Mouse (Mus musculus) heart, postnatal 25 days (tissue): ENCODE measurements at regions not wholly inside any gene's neighbourhood (a gene's known extent, or its start where the extent isn't known, plus 50 kb on each side); places are given as distances from the start of the nearest gene placed in this dataset.
"Not testable (repeated sequence)": the region's sequence is repeated elsewhere in the genome, so short reads cannot be mapped to it uniquely, and the experiment has no call there.

Experiments used
- DNase-seq: peaks from one replicate; pipeline ENCODE4 v3.0.0; 2022; ENCODE audit warnings: low spot score
- intact Hi-C: fragments of 180-260 bp; cut with DNase I; formaldehyde crosslinking; loops from one replicate; pipeline ENCODE4 v1.15.1; 2025

GRCm38 (mm10) chr8:20285523-20285922 lies 77.5 kb downstream of the Gm15319 start:
- intact Hi-C loops, DNase-seq: not testable (repeated sequence)

GRCm38 (mm10) chr8:20284856-20285255 lies 78.2 kb downstream of the Gm15319 start:
- DNase-seq, result peak; percentile 16
- intact Hi-C loops, result not testable (repeated sequence)

- DNase-seq, intact Hi-C loops: not testable (repeated sequence)
Measured at GRCm38 (mm10) chr8:20283141-20283540, 79.9 kb downstream of the Gm15319 start.

- DNase-seq, intact Hi-C loops: not testable (repeated sequence)
Measured at GRCm38 (mm10) chr8:20281201-20281887, 81.7 kb downstream of the Gm15319 start.

- intact Hi-C loops, result not testable (repeated sequence)
- DNase-seq, result peak; percentile 4
Measured at GRCm38 (mm10) chr8:20277701-20278100, 85.3 kb downstream of the Gm15319 start.

- intact Hi-C loops, DNase-seq: not testable (repeated sequence)
Measured at GRCm38 (mm10) chr8:20276661-20277060, 86.3 kb downstream of the Gm15319 start.

GRCm38 (mm10) chr8:20273844-20274243 lies 89.2 kb downstream of the Gm15319 start:
- DNase-seq, intact Hi-C loops: not testable (repeated sequence)

GRCm38 (mm10) chr8:20267520-20268127 lies 95.4 kb downstream of the Gm15319 start:
- intact Hi-C loops, result not testable (repeated sequence)

GRCm38 (mm10) chr8:20266776-20267175 lies 96.2 kb downstream of the Gm15319 start:
- intact Hi-C loops, result not testable (repeated sequence)
- DNase-seq, result peak; percentile 53

More at GRCm38 (mm10) chr8:20267520-20268127, 95.4 kb downstream of the Gm15319 start:
- peak; percentile 49 for DNase-seq

GRCm38 (mm10) chr8:20264612-20265011 lies 98.4 kb downstream of the Gm15319 start:
- intact Hi-C loops, DNase-seq: not testable (repeated sequence)

GRCm38 (mm10) chr8:20264106-20264505 lies 98.9 kb downstream of the Gm15319 start:
- DNase-seq, result peak; percentile 31
- intact Hi-C loops, result not testable (repeated sequence)

- intact Hi-C loops, result not testable (repeated sequence)
- DNase-seq, result peak; percentile 43
Measured at GRCm38 (mm10) chr8:20262847-20263570, 100.0 kb downstream of the Gm15319 start.

- peak; percentile 14 for DNase-seq
- intact Hi-C loops, result not testable (repeated sequence)
Measured at GRCm38 (mm10) chr8:20262253-20262652, 100.8 kb downstream of the Gm15319 start.

- intact Hi-C loops, result not testable (repeated sequence)
Measured at GRCm38 (mm10) chr8:20261452-20262181, 101.4 kb downstream of the Gm15319 start.

GRCm38 (mm10) chr8:20261007-20261406 lies 102.0 kb downstream of the Gm15319 start:
- DNase-seq, result peak; percentile 59
- intact Hi-C loops, result not testable (repeated sequence)

More at GRCm38 (mm10) chr8:20261452-20262181, 101.4 kb downstream of the Gm15319 start:
- DNase-seq, result not testable (repeated sequence)

- DNase-seq, intact Hi-C loops: not testable (repeated sequence)
Measured at GRCm38 (mm10) chr8:20260125-20260640, 102.8 kb downstream of the Gm15319 start.

- DNase-seq, intact Hi-C loops: not testable (repeated sequence)
Measured at GRCm38 (mm10) chr8:20259662-20260061, 103.3 kb downstream of the Gm15319 start.
